In genomic region chr3:123754927-123755326, GRCm38 (mm10) we compare ENCODE assay signal across 25 mouse cellular contexts.
DNase-seq lines count a peak whose midpoint lies in the region; ATAC-seq and TF ChIP-seq lines count a peak whose summit lies in the region.
"Had no signal": no experiment of that assay in that cellular context is flagged by ENCODE, and none has a peak within 500 bp of the region (broad histone marks: within the 10 kb centered on the region; RNA-seq: fewer than 3 reads in every experiment).

No protein-coding gene starts in this region.

- no peak overlapping the region for H3K4me3 ChIP-seq in CH12.LX (replicated peaks in 1 of 3; ENCODE audit: low read depth in 2 of 3, low read length in 2 of 3, poor library complexity in 1 of 3)
- H3K4me3 ChIP-seq in midbrain, embryonic 11.5 days (ENCODE audit: low read depth, low read length): no peak overlapping the region
- H3K4me3 ChIP-seq: erythroblast, embryonic 14.5 days; heart, embryonic 12.5 days; hindbrain, embryonic 12.5 days; limb, embryonic 12.5 days; liver, embryonic 12.5 days had no signal

- H3K27ac ChIP-seq in CH12.LX (ENCODE audit: insufficient read depth, low read depth): no peak overlapping the region
- H3K27ac ChIP-seq in midbrain, embryonic 11.5 days (ENCODE audit: low read depth, low read length): no peak overlapping the region
- H3K27ac ChIP-seq: hindbrain, embryonic 12.5 days; limb, embryonic 12.5 days; liver, embryonic 12.5 days had no signal

- dilution Hi-C loops in CH12.LX (cut with MboI; ENCODE audit: extremely low pct_ligation_motif_present, extremely low pct_unique_long_range_greater_than_20kb, low sequenced_read_pairs): no loop called here

- no peak for TF ChIP-seq POLR2A in CH12.LX (IDR thresholded peaks at IDR 0.05; ENCODE audit: low read depth, low read length)

- peak overlapping the region; percentile 44 for H3K4me2 ChIP-seq in CH12.LX (ENCODE audit: insufficient read depth, low read depth, poor library complexity, severe bottlenecking)
- no peak overlapping the region for H3K4me2 ChIP-seq in midbrain, embryonic 11.5 days
- H3K4me2 ChIP-seq: heart, embryonic 12.5 days; hindbrain, embryonic 12.5 days; limb, embryonic 12.5 days; liver, embryonic 12.5 days; lung, embryonic 14.5 days had no signal

- H3K4me1 ChIP-seq in CH12.LX (ENCODE audit: control insufficient read depth in 1 of 2, insufficient read depth in 2 of 2): no peaks in the 10 kb centered on the region
- no peaks in the 10 kb centered on the region for H3K4me1 ChIP-seq in midbrain, embryonic 11.5 days (ENCODE audit: control insufficient read depth, insufficient read depth, low read length)
- H3K4me1 ChIP-seq: hindbrain, embryonic 12.5 days; limb, embryonic 12.5 days; liver, embryonic 12.5 days had no signal

- H3K79me2 ChIP-seq in CH12.LX (replicated peaks; ENCODE audit: control insufficient read depth, extremely low read depth, insufficient read depth, poor library complexity, severe bottlenecking): no peaks in the 10 kb centered on the region

- DNase-seq in left cerebral cortex, adult 11 months (ENCODE audit: low spot score): peak; percentile 25
- DNase-seq in left cerebral cortex, adult 18-20 months (ENCODE audit: low spot score in 2 of 2): no peak
- DNase-seq in 3T3-L1 (ENCODE audit: low read depth, low spot score) (peak; percentile 93), CH12.LX (ENCODE audit: extremely low read depth) (peak; percentile 29)
- DNase-seq in fibroblast of lung, adult 2 months (ENCODE audit: low read depth): peak; percentile 26
- no peak for DNase-seq in adrenal gland, adult 2 months
- DNase-seq in midbrain, embryonic 11.5 days (ENCODE audit: low spot score, missing footprints): no peak
- DNase-seq: cerebellum, adult 9-10 months; gastrocnemius, postnatal 10 days; heart, adult 11 months; heart, postnatal 14 days; kidney, adult 8-10 months; kidney, postnatal 14 days; lung, postnatal 36 days; retina, postnatal 1 day; spleen, adult 18-20 months; thymus, adult 2 months had no signal

- TF ChIP-seq RAD21 in CH12.LX (IDR thresholded peaks at IDR 0.05; ENCODE audit: low read depth, low read length): no peak

- peak; percentile 82 for TF ChIP-seq EP300 in CH12.LX (IDR thresholded peaks at IDR 0.05; ENCODE audit: low read length)

- in situ Hi-C loops in CH12.LX (cut with MboI; ENCODE audit: low pct_ligation_motif_present, low pct_unique_long_range_greater_than_20kb, low sequenced_read_pairs): no loop called here

- 97% methylated on average over 1 of the region's 1 CpGs for WGBS in midbrain, embryonic 11.5 days

- H3K27me3 ChIP-seq in CH12.LX (replicated peaks): no peaks in the 10 kb centered on the region
- no peaks in the 10 kb centered on the region for H3K27me3 ChIP-seq in midbrain, embryonic 11.5 days (ENCODE audit: control insufficient read depth, insufficient read depth, low read length)
- H3K27me3 ChIP-seq: heart, embryonic 12.5 days; hindbrain, embryonic 12.5 days; limb, embryonic 12.5 days; liver, embryonic 12.5 days had no signal

- ATAC-seq in midbrain, embryonic 11.5 days (ENCODE audit: low FRiP score): no peak
- ATAC-seq: inflammation-experienced regulatory T-cells, adult 6 months; liver, embryonic 12.5 days; midbrain, embryonic 16.5 days had no signal

- TF ChIP-seq CTCF in CH12.LX (conservative IDR thresholded peaks at IDR 0.05 in 1 of 2, IDR thresholded peaks at IDR 0.05 in 1 of 2; ENCODE audit: low read depth in 2 of 2, low read length in 2 of 2): no peak

- no peaks in the 10 kb centered on the region for H3K36me3 ChIP-seq in CH12.LX (replicated peaks in 1 of 2; ENCODE audit: control insufficient read depth in 1 of 2, insufficient read depth in 1 of 2, low read length in 1 of 2)
- H3K36me3 ChIP-seq in midbrain, embryonic 11.5 days (ENCODE audit: control insufficient read depth, insufficient read depth, low read length): no peaks in the 10 kb centered on the region
- H3K36me3 ChIP-seq: heart, embryonic 12.5 days; hindbrain, embryonic 12.5 days; limb, embryonic 12.5 days; liver, embryonic 12.5 days had no signal

- H3K9ac ChIP-seq in CH12.LX (ENCODE audit: insufficient read depth, low read depth): no peak overlapping the region
- no peak overlapping the region for H3K9ac ChIP-seq in midbrain, embryonic 11.5 days (ENCODE audit: low read length)
- H3K9ac ChIP-seq: heart, embryonic 12.5 days; hindbrain, embryonic 12.5 days; limb, embryonic 12.5 days; liver, embryonic 12.5 days; lung, embryonic 14.5 days had no signal

- no peaks in the 10 kb centered on the region for H3K9me3 ChIP-seq in CH12.LX (replicated peaks; ENCODE audit: low read length)
- no peaks in the 10 kb centered on the region for H3K9me3 ChIP-seq in midbrain, embryonic 11.5 days (ENCODE audit: control insufficient read depth, low read length)
- H3K9me3 ChIP-seq: heart, embryonic 12.5 days; hindbrain, embryonic 12.5 days; limb, embryonic 12.5 days; liver, embryonic 12.5 days had no signal

TF ChIP-seq in CH12.LX, 34 proteins besides CTCF, POLR2A, EP300 and RAD21:
- TF ChIP-seq ETS1 (conservative IDR thresholded peaks at IDR 0.05; ENCODE audit: low read depth, low read length) (peak; percentile 51; the same call in 1 of the 2 replicates), MAFK (IDR thresholded peaks at IDR 0.05; ENCODE audit: insufficient replicate concordance, low read length) (0 out of 2 replicates have a peak, but pooled peaks have one; percentile 12), TCF12 (IDR thresholded peaks at IDR 0.05; ENCODE audit: low read depth, low read length) (0 out of 2 replicates have a peak, but pooled peaks have one; percentile 23), JUN (IDR thresholded peaks at IDR 0.05; ENCODE audit: insufficient read depth, low read depth, low read length) (peak; percentile 76), IRF4 (IDR thresholded peaks at IDR 0.05; ENCODE audit: low read depth, low read length) (peak; percentile 83), JUND (conservative IDR thresholded peaks at IDR 0.05; ENCODE audit: low read depth, low read length) (peak; percentile 89), UBTF (IDR thresholded peaks at IDR 0.05; ENCODE audit: low read depth, low read length) (no peak), MAZ (IDR thresholded peaks at IDR 0.05; ENCODE audit: low read depth, low read length) (no peak), POLR2AphosphoS2 (IDR thresholded peaks at IDR 0.05; ENCODE audit: low read depth, low read length) (no peak), ZNF384 (IDR thresholded peaks at IDR 0.05; ENCODE audit: low read depth, low read length) (peak; percentile 95), BHLHE40 (IDR thresholded peaks at IDR 0.05; ENCODE audit: low read depth, low read length) (no peak), ZMIZ1 (IDR thresholded peaks at IDR 0.05; ENCODE audit: low read depth, low read length) (no peak)

Comparison
In these comparisons a context has a peak if more than half of its experiments do, and no peak if none do; other contexts are left out.
1. DNase-seq: peak in left cerebral cortex, adult 11 months (single experiment), 3T3-L1 (single experiment), CH12.LX (single experiment) and fibroblast of lung, adult 2 months (single experiment); none in left cerebral cortex, adult 18-20 months (0 of 2), adrenal gland, adult 2 months (single experiment) and midbrain, embryonic 11.5 days (single experiment).